Mouse (Mus musculus): Measurements from ENCODE around the gene Lyl1. TPM values are rescaled to one million over a fixed set of nuclear protein-coding genes. Genes with fewer than 3 reads are reported as not detected.

Lyl1 gene
- polyA plus RNA-seq, 1 experiment, result 8.5 TPM

- DNase-seq (ENCODE audit: low read depth), result no peak
Observed at GRCm38 (mm10) chr8:84742171-84743053, 41.2 kb downstream of the Lyl1 start.

GRCm38 (mm10) chr8:84743054-84743415 lies 41.8 kb downstream of the Lyl1 start:
- DNase-seq (ENCODE audit: low read depth), result no peak

- no peak for DNase-seq (ENCODE audit: low read depth)
Observed at GRCm38 (mm10) chr8:84743517-84744420, 42.5 kb downstream of the Lyl1 start.

GRCm38 (mm10) chr8:84745032-84745925 lies 44.0 kb downstream of the Lyl1 start:
- no peak for DNase-seq (ENCODE audit: low read depth)

- DNase-seq (ENCODE audit: low read depth), result no peak
Observed at GRCm38 (mm10) chr8:84749519-84749918, 48.3 kb downstream of the Lyl1 start.

- no peak for DNase-seq (ENCODE audit: low read depth)
Observed at GRCm38 (mm10) chr8:84752734-84753582, 51.7 kb downstream of the Lyl1 start.

Other genes starting within 250 kb of the Lyl1 start
- gene Ier2, start 38.6 kb upstream of the Lyl1 start, polyA plus RNA-seq (2012; rRNA removed), result 8.5 and 23.6 TPM in 2 replicates
- gene Trmt1, start 15.2 kb upstream of the Lyl1 start, polyA plus RNA-seq (2012; rRNA removed), result 76.0 and 88.5 TPM in 2 replicates
- gene Nacc1, start 13.6 kb upstream of the Lyl1 start, polyA plus RNA-seq (2012; rRNA removed), result 94.0 and 95.8 TPM in 2 replicates
- 1.1 and 2.1 TPM in 2 replicates for gene G430095P16Rik, start 21.6 kb downstream of the Lyl1 start, polyA plus RNA-seq (2012; rRNA removed)
- gene Nfix, start 98.9 kb downstream of the Lyl1 start, polyA plus RNA-seq (2012; rRNA removed), result 35.3 and 69.9 TPM in 2 replicates
- gene Dand5, start 121.4 kb downstream of the Lyl1 start, polyA plus RNA-seq (2012; rRNA removed), result 3.7 and 5.3 TPM in 2 replicates
- gene Gadd45gip1, start 130.1 kb downstream of the Lyl1 start, polyA plus RNA-seq (2012; rRNA removed), result 14.6 and 21.4 TPM in 2 replicates
- 75.1 and 88.9 TPM in 2 replicates for gene Rad23a, start 139.2 kb downstream of the Lyl1 start, polyA plus RNA-seq (2012; rRNA removed)
- gene Calr, start 145.5 kb downstream of the Lyl1 start, polyA plus RNA-seq (2012; rRNA removed), result 563 and 854 TPM in 2 replicates
- gene Farsa, start 155.5 kb downstream of the Lyl1 start, polyA plus RNA-seq (2012; rRNA removed), result 44.7 and 52.1 TPM in 2 replicates
- 3.3 and 3.7 TPM in 2 replicates for gene Syce2, start 170.7 kb downstream of the Lyl1 start, polyA plus RNA-seq (2012; rRNA removed)
- 102 and 104 TPM in 2 replicates for gene Gcdh, start 192.5 kb downstream of the Lyl1 start, polyA plus RNA-seq (2012; rRNA removed)
- gene Klf1, start 200.5 kb downstream of the Lyl1 start, polyA plus RNA-seq (2012; rRNA removed), result 0.67 and 0.69 TPM in 2 replicates
- gene Dnase2a, start 207.1 kb downstream of the Lyl1 start, polyA plus RNA-seq (2012; rRNA removed), result 29.5 and 30.8 TPM in 2 replicates
- gene Mast1, start 235.9 kb downstream of the Lyl1 start, polyA plus RNA-seq (2012; rRNA removed), result 0.56 and 0.66 TPM in 2 replicates
- gene Rtbdn, start 245.5 kb downstream of the Lyl1 start, polyA plus RNA-seq (2012; rRNA removed), result not detected in 2 replicates

Measured in gonadal fat pad, adult 2 months (tissue).